Mouse (Mus musculus): ENCODE results near the gene Smc4.
"Not testable (repeated sequence)": the region's sequence is repeated elsewhere in the genome, so short reads cannot be mapped to it uniquely, and the experiment has no call there.

Gene Smc4

GRCm38 (mm10) chr3:69018635-69019034, 14.1 kb downstream of the Smc4 start:
- DNase-seq (ENCODE audit: low spot score) = not testable (repeated sequence)

GRCm38 (mm10) chr3:69020285-69020684, 15.7 kb downstream of the Smc4 start:
- DNase-seq (ENCODE audit: low spot score) = no peak

GRCm38 (mm10) chr3:69020764-69021163, 16.2 kb downstream of the Smc4 start:
- DNase-seq (ENCODE audit: low spot score) = no peak

DNA sequence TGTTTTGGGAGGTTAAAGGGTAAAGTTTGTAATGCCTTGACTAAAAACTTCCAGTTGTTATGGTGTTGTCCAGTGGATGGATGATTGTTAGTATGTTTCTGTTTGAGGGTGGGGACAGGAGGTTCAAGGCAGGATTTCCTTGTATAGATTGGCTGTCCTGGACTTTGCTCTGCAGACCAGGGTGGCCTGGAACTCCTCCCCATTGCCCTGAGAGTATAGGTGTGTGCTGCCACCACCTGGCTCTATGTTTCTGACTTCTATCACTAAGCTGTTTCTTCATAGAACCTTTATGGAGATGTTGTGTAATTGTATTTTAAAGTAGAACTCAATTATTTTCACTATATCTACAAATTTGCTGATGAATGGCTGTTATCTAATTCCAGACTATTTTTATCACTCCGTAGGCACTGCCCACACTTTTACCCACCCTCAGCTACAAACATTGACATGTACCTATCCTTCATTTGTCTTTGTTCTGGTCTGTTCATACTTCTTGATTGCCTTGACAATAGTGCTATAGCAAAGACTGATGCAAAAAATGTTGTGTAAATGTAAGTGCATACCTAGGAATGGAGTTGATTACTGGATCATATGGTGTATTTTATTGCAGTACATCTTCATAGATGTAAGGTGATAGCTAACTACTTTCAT, 21.7 kb downstream of the Smc4 start:
- DNase-seq (ENCODE audit: low spot score) = no peak

DNA sequence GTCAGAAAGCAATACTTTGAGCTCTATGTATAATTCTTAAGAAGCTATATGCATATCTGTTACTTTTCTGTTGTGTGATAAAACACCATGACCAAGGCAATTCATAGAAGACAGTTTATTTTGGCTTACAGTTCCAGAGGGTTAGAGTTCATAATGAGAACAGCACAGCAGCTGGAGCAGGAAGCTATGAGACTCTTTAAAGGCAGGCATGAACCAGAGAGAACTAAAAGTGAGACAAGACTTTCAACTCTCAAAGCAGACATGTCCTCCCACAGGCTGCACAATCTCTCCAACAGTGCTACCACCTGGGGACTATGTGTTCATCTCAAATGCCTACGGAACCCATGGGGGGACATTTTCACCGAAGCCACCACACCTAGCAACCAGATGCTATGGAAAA, 35.6 kb downstream of the Smc4 start:
- no peak for DNase-seq (ENCODE audit: low spot score)

- DNase-seq (ENCODE audit: low spot score) = no peak
These were observed 36.8 kb downstream of the Smc4 start for GRCm38 (mm10) chr3:69041298-69041697.

GRCm38 (mm10) chr3:69044167-69044591, 39.6 kb downstream of the Smc4 start:
- no peak for DNase-seq (ENCODE audit: low spot score)

DNA sequence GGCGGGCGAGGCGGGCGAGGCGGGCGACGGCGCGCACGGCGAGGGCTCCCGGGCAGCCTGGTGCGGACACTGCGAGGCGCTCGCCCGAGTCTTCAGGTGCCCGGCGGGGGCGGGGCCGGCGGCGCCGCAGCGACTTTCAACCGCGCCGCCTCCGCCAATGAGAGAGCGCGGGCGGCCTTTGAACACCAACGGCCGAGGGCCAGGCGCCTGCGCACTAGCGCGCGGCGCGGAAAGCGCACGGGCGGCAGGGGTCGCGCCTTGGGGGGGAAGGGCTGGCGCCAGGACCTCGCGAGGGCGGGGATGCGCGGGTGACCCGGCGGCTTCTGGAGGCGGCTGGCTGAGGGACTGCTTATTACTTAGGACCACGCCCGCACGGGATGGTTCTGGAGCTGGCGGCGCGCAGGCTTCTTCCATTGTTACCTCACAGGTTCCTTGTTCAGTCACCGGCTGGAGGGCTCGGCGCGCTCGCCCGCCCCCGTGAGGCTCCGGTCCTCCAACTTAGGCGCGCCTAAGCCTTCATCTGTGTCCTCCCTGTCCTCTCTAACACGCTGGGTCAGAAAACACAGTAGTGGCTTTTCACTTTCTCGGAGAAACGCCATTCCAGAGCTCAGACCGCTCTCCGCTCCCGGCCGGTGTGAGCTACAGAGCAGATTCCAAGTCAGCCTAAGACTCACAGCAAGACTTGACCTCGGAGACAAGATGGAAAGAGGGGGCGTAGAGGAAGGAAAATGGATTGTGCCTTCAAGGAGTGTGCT, 40.3 kb downstream of the Smc4 start, which contains the start of gene Trim59:
Gene Trim59, minus strand, starts transcription at position 111 of the 755 bp plus-strand sequence.
- peak; percentile 81 for DNase-seq (ENCODE audit: low spot score)

- DNase-seq (ENCODE audit: low spot score) = no peak
These were observed 40.8 kb downstream of the Smc4 start for GRCm38 (mm10) chr3:69045400-69045703.

- DNase-seq (ENCODE audit: low spot score) = no peak
These were observed 41.2 kb downstream of the Smc4 start for GRCm38 (mm10) chr3:69045750-69046149.

DNA sequence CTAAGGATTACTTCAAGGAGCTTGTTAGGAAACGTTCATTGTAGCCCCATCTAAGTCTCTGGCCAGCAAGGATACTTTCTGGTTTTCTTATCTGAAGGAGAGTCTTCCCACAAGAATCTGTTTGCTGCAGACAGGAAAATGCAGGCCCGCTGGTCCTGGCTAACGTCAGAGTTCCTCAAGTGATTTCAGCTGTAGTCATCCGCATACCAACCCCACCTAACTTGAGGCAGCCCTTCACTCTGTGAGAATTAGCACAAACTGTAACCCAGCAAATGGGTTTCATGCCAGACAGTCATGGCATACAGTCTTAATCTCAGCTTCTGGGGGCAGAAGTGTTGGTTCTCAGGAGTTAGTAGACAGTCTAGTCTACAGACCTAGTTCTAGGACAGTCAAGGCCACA, 42.0 kb downstream of the Smc4 start:
- no peak for DNase-seq (ENCODE audit: low spot score)

GRCm38 (mm10) chr3:69047684-69048083, 43.1 kb downstream of the Smc4 start:
- DNase-seq (ENCODE audit: low spot score) = no peak

GRCm38 (mm10) chr3:69049011-69049410, 44.5 kb downstream of the Smc4 start:
- no peak for DNase-seq (ENCODE audit: low spot score)

DNA sequence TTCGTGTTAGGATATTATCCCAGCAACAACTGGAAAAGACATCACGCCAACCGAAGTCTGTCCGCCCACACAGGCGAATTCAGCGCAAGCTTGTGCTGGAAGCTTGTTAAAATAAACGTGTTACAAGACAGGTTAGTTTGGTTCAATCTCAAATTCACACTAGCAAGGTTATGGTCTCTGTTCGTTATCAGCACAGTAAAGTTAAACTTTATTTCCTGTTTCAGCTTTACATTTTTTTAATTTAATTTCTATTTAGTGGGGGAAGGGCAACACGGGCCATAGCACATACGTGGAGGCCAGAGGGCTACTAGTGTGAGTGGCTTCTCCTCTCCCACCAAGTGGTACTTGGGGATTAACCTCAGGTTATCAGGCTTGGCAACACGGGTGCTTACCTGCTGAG, 47.4 kb downstream of the Smc4 start:
- no peak for DNase-seq (ENCODE audit: low spot score)

- no peak for DNase-seq (ENCODE audit: low spot score)
These were observed 50.4 kb downstream of the Smc4 start for GRCm38 (mm10) chr3:69054760-69055432.

DNA sequence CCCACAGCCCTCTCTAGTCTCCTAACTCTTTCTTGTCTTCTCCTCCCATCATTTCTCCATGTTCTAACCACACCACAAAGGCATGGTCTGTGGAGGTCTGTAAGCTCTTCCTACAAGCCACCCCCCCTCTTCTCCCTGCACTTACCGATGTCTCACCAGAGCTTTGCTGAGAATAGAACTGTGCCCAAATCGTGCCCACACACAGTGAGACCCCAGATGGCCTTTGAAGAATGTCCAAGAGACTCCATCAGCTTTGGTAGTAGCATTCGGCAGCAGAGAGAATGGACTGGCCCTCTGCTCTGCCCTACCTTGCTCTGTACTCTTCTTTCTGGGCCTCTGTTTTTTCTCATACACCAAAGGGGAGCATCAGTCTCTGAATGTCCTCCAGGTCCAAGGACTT, 51.3 kb downstream of the Smc4 start:
- no peak for DNase-seq (ENCODE audit: low spot score)

DNA sequence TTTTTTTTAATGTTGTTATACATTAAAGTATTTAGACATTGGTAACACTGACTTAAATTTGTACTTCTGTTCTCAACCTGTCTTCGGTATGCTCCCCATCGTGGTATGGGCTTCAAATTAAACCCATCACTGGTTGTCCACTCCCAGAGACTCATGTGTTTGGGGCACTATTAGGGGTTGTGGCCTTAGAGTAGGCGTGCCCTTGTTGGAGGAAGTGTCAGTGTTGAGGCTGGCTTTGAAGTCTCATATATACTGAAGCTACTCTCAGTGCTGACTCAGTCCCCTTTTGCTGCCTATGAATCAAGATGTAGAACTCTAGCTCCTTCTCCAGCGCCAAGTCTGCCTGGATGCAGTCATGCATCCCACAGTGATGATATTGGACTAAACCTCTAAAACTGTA, 56.1 kb downstream of the Smc4 start:
- no peak for DNase-seq (ENCODE audit: low spot score)

DNA sequence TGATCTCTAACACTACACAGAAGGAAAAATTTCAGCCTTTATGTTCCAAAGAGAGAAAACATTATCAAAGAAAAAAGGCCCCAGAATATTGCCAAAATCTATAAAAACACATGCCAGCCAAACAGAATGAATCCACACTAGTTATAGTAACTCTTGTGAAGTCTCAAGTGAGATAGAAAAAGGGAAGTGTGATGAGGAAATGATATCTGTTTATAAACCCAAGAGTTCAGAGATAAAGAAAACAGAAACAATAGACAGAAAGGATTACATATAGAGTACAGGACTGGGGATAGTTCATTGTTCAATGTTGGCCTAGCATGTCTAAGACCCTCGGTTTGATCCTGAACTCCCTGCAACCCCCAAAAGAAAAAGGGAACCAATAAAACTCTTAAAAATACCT, 58.2 kb downstream of the Smc4 start:
- no peak for DNase-seq (ENCODE audit: low spot score)

GRCm38 (mm10) chr3:69064005-69064404, 59.5 kb downstream of the Smc4 start:
- no peak for DNase-seq (ENCODE audit: low spot score)
